Mouse (Mus musculus): ENCODE measurements around the gene Zfand3. TPM values are rescaled to one million over a fixed set of nuclear protein-coding genes. Genes with fewer than 3 reads are reported as not detected.

Gene Zfand3
- total RNA-seq, 2 experiments from 2014 or later: 140 to 145 TPM

- DNase-seq (ENCODE audit: low spot score in 2 of 2): no peak
These were observed 142.0 kb downstream of the Zfand3 start for GRCm38 (mm10) chr17:30146555-30146954.

- no peak for DNase-seq (ENCODE audit: low spot score in 2 of 2)
These were observed 143.4 kb downstream of the Zfand3 start for GRCm38 (mm10) chr17:30147897-30148296.

GRCm38 (mm10) chr17:30148320-30148719 is 143.8 kb downstream of the Zfand3 start:
- DNase-seq (ENCODE audit: low spot score in 2 of 2): no peak

GRCm38 (mm10) chr17:30149911-30150310 is 145.4 kb downstream of the Zfand3 start:
- DNase-seq (ENCODE audit: low spot score in 2 of 2): no peak

- no peak for DNase-seq (ENCODE audit: low spot score in 2 of 2)
These were observed 149.6 kb downstream of the Zfand3 start for GRCm38 (mm10) chr17:30154144-30154543.

- DNase-seq (ENCODE audit: low spot score in 2 of 2): no peak
These were observed 150.3 kb downstream of the Zfand3 start for GRCm38 (mm10) chr17:30154861-30155260.

GRCm38 (mm10) chr17:30155411-30155925 is 150.9 kb downstream of the Zfand3 start:
- DNase-seq (ENCODE audit: low spot score in 2 of 2): no peak

GRCm38 (mm10) chr17:30158419-30159108 is 154.0 kb downstream of the Zfand3 start:
- DNase-seq (ENCODE audit: low spot score in 2 of 2): no peak

GRCm38 (mm10) chr17:30159341-30159740 is 154.8 kb downstream of the Zfand3 start:
- DNase-seq (ENCODE audit: low spot score in 2 of 2): no peak

GRCm38 (mm10) chr17:30160823-30161432 is 156.4 kb downstream of the Zfand3 start:
- DNase-seq (ENCODE audit: low spot score in 2 of 2): no peak

GRCm38 (mm10) chr17:30162983-30163382 is 158.4 kb downstream of the Zfand3 start:
- no peak for DNase-seq (ENCODE audit: low spot score in 2 of 2)

- no peak for DNase-seq (ENCODE audit: low spot score in 2 of 2)
These were observed 159.3 kb downstream of the Zfand3 start for GRCm38 (mm10) chr17:30163793-30164192.

- no peak for DNase-seq (ENCODE audit: low spot score in 2 of 2)
These were observed 160.3 kb downstream of the Zfand3 start for GRCm38 (mm10) chr17:30164818-30165217.

GRCm38 (mm10) chr17:30177435-30177834 is 172.9 kb downstream of the Zfand3 start:
- DNase-seq (ENCODE audit: low spot score in 2 of 2): no peak

GRCm38 (mm10) chr17:30178402-30178801 is 173.9 kb downstream of the Zfand3 start:
- no peak for DNase-seq (ENCODE audit: low spot score in 2 of 2)

GRCm38 (mm10) chr17:30180197-30180596 is 175.7 kb downstream of the Zfand3 start:
- DNase-seq (ENCODE audit: low spot score in 2 of 2): no peak

- no peak for DNase-seq (ENCODE audit: low spot score in 2 of 2)
These were observed 177.0 kb downstream of the Zfand3 start for GRCm38 (mm10) chr17:30181554-30181953.

- no peak for DNase-seq (ENCODE audit: low spot score in 2 of 2)
These were observed 177.5 kb downstream of the Zfand3 start for GRCm38 (mm10) chr17:30182063-30182462.

- DNase-seq (ENCODE audit: low spot score in 2 of 2): no peak
These were observed 179.0 kb downstream of the Zfand3 start for GRCm38 (mm10) chr17:30183561-30183960.

- DNase-seq (ENCODE audit: low spot score in 2 of 2): no peak
These were observed 182.6 kb downstream of the Zfand3 start for GRCm38 (mm10) chr17:30187154-30187553.

- DNase-seq (ENCODE audit: low spot score in 2 of 2): no peak
These were observed 183.0 kb downstream of the Zfand3 start for GRCm38 (mm10) chr17:30187581-30187980.
